Mouse (Mus musculus) thymus, adult 2 months (tissue): ENCODE data around the gene Abl1.

ENCODE experiments used
- CTCF ChIP-seq: fragments of 200-500 bp; IDR thresholded peaks from 2 replicates; pipeline ENCODE4 v1.5.1; 2012; ENCODE audit warnings: mild to moderate bottlenecking, control low read depth, low read length, moderate library complexity, borderline replicate concordance; ENCODE audit not compliant: control insufficient read depth, poor library complexity, insufficient read depth; ENCODE audit errors: extremely low read depth
- POLR2A ChIP-seq: fragments of 200-500 bp; IDR thresholded peaks from 2 replicates; pipeline ENCODE4 v1.6.1; 2012; ENCODE audit warnings: mild to moderate bottlenecking, low read length, control low read depth, moderate library complexity; ENCODE audit not compliant: control insufficient read depth, poor library complexity, insufficient read depth; ENCODE audit errors: extremely low read depth

GRCm38 (mm10) chr2:31683666-31684065 lies 4.5 kb upstream of the Abl1 start:
- TF ChIP-seq CTCF (no peak), POLR2A (no peak)
